Mouse (Mus musculus) embryonic facial prominence, embryonic 11.5 days (tissue): ENCODE measurements around the gene Reg2. TPM values are rescaled to one million over a fixed set of nuclear protein-coding genes. Genes with fewer than 3 reads are reported as not detected.
"Not testable (repeated sequence)": the region's sequence is repeated elsewhere in the genome, so short reads cannot be mapped to it uniquely, and the experiment has no call there.

ENCODE experiments used
- ATAC-seq: fragments of 200-750 bp; cut with Nextera tagmentation; replicated peaks from 2 replicates; pipeline ENCODE4 v1.8.0; 2017; ENCODE audit warnings: low read depth; ENCODE audit not compliant: insufficient number of reproducible peaks, low FRiP score, low TSS enrichment
- DNase-seq: peaks from one replicate; pipeline ENCODE4 v3.0.0-alpha.2; 2015; ENCODE audit warnings: low spot score
- H3K27ac ChIP-seq: fragments of 300-500 bp; sonication (generic); replicated peaks from 2 replicates; pipeline ENCODE4 v1.5.1; 2014; ENCODE audit warnings: mild to moderate bottlenecking, low read depth, low read length, control low read depth
- H3K27me3 ChIP-seq: fragments of 300-500 bp; sonication (generic); 2 replicates; pipeline ENCODE4 v1.6.1; 2014; ENCODE audit warnings: mild to moderate bottlenecking, low read length, moderate library complexity, mixed read lengths; ENCODE audit not compliant: control insufficient read depth, insufficient read depth
- H3K36me3 ChIP-seq: fragments of 300-500 bp; sonication (generic); replicated peaks from 2 replicates; pipeline ENCODE4 v1.6.1; 2014; ENCODE audit warnings: low read depth, mild to moderate bottlenecking, low read length, moderate library complexity, mixed read lengths; ENCODE audit not compliant: control insufficient read depth, insufficient read depth
- H3K4me1 ChIP-seq: fragments of 300-500 bp; sonication (generic); 2 replicates; pipeline ENCODE4 v1.6.1; 2014; ENCODE audit warnings: low read length, mixed read lengths; ENCODE audit not compliant: control insufficient read depth, insufficient read depth
- H3K4me2 ChIP-seq: fragments of 300-500 bp; sonication (generic); 2 replicates; pipeline ENCODE4 v1.6.1; 2014; ENCODE audit warnings: low read depth, mild to moderate bottlenecking, control low read depth, low read length, moderate library complexity
- H3K4me3 ChIP-seq: fragments of 300-500 bp; sonication (generic); 2 replicates; pipeline ENCODE4 v1.5.1; 2014; ENCODE audit warnings: low read depth, low read length, control low read depth
- H3K9ac ChIP-seq: fragments of 300-500 bp; sonication (generic); replicated peaks from 2 replicates; pipeline ENCODE4 v1.6.1; 2014; ENCODE audit warnings: mild to moderate bottlenecking, control low read depth, low read length
- H3K9me3 ChIP-seq: fragments of 300-500 bp; sonication (generic); replicated peaks from 2 replicates; pipeline ENCODE4 v1.6.1; 2016; ENCODE audit warnings: mild to moderate bottlenecking, low read length, inconsistent platforms, mixed read lengths; ENCODE audit not compliant: control insufficient read depth
- WGBS: fragments of 180-500 bp; shearing (Covaris S2); extraction: QIAGEN DNeasy Blood & Tissue Kit; methylation state at CpG from one replicate; pipeline ENCODE4 v1.1.7; 2014; 5-methylcytosine and 5-hydroxymethylcytosine counted together
- polyA plus RNA-seq: library from polyadenylated mRNA; unstranded; fragments of >200 nt; fragmentation: Nextera tagmentation; extraction: Ambion mirVana; gene quantifications from 2 replicates; pipeline ENCODE4 v1.2.1, GENCODE M21; 2014

The Reg2 gene
- not detected in 2 replicates for polyA plus RNA-seq

DNA sequence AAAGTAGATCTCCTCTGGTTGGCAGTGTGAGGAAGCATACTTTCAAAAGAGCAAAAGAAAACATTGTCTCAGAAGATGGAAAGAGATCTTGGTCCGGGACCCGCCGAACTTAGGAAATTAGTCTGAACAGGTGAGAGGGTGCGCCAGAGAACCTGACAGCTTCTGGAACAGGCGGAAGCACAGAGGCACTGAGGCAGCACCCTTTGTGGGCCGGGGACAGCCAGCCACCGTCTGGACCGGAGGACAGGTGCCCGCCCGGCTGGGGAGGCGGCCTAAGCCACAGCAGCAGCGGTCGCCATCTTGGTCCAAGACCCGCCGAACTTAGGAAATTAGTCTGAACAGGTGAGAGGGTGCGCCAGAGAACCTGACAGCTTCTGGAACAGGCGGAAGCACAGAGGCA is at the start of gene Reg2:
TSS of gene Reg2 (plus strand) at position 301 of the 400 bp plus-strand sequence.
- DNase-seq, H3K27ac ChIP-seq, H3K27me3 ChIP-seq, H3K4me3 ChIP-seq, H3K4me2 ChIP-seq, ATAC-seq, H3K36me3 ChIP-seq, H3K9me3 ChIP-seq, H3K4me1 ChIP-seq, H3K9ac ChIP-seq: not testable (repeated sequence)
- WGBS = 93% methylated on average over 4 of the region's 17 CpGs

GRCm38 (mm10) chr6:78361971-78362563 is 33.4 kb upstream of the Reg2 start:
- Histone ChIP-seq H3K27me3 (no peaks in the 10 kb centered on the region), H3K27ac (no peak overlapping the region), H3K4me2 (no peak overlapping the region), H3K4me1 (no peaks in the 10 kb centered on the region), H3K9ac (no peak overlapping the region), H3K4me3 (no peak overlapping the region), H3K9me3 (no peaks in the 10 kb centered on the region), H3K36me3 (no peaks in the 10 kb centered on the region)
- DNase-seq (no peak), ATAC-seq (no peak)
- 68% methylated on average over 2 of the region's 2 CpGs for WGBS

- Histone ChIP-seq H3K4me3 (no peak within 1 kb of the TSS), H3K36me3 (no peaks in the 10 kb centered on the region), H3K9me3 (no peaks in the 10 kb centered on the region), H3K27ac (no peak within 1 kb of the TSS), H3K9ac (no peak within 1 kb of the TSS), H3K27me3 (no peaks in the 10 kb centered on the region), H3K4me2 (no peak within 1 kb of the TSS), H3K4me1 (no peaks in the 10 kb centered on the region)
- ATAC-seq = no peak
- WGBS = 87% methylated on average over 2 of the region's 2 CpGs
- no peak for DNase-seq
Measured at GRCm38 (mm10) chr6:78370357-78370756, 25.1 kb upstream of the Reg2 start, which contains the start of gene Reg3b. TSS of gene Reg3b (plus strand) at chr6:78370657.

GRCm38 (mm10) chr6:78378765-78379164 is 16.7 kb upstream of the Reg2 start, which contains the start of gene Reg3d:
TSS of gene Reg3d (minus strand) at chr6:78378865.
- no peaks in the 10 kb centered on the region for H3K36me3 ChIP-seq
- no peak within 1 kb of the TSS for H3K27ac ChIP-seq
- 67% methylated on average over 2 of the region's 2 CpGs for WGBS
- DNase-seq = no peak
- H3K9me3 ChIP-seq = no peaks in the 10 kb centered on the region
- H3K4me2 ChIP-seq = no peak within 1 kb of the TSS
- no peak for ATAC-seq
- no peaks in the 10 kb centered on the region for H3K27me3 ChIP-seq
- no peak within 1 kb of the TSS for H3K9ac ChIP-seq
- no peaks in the 10 kb centered on the region for H3K4me1 ChIP-seq
- H3K4me3 ChIP-seq = no peak within 1 kb of the TSS

DNA sequence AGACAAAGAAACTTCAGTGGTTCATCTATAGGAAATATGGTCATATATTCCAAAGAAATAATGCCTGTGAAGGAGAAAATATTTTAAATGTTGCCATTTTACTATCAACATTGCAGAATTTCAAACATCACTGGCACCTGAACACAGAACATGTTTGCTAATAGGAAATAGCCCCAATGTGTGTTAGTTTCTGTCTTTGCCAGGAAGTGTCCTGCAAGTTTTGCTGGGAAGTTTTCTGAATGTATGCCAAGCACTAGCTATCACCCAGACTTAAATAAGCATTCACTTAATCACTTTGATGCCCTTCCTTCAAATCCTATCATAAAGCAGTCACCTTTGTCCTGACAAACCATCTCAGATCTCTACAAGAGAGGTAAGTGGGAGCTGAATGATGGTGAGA is 15.0 kb upstream of the Reg2 start, which contains the start of gene Reg3a:
TSS of gene Reg3a (plus strand) at position 301 of the 400 bp plus-strand sequence.
- no peaks in the 10 kb centered on the region for H3K36me3 ChIP-seq
- H3K4me2 ChIP-seq = no peak within 1 kb of the TSS
- no peaks in the 10 kb centered on the region for H3K27me3 ChIP-seq
- H3K9ac ChIP-seq = no peak within 1 kb of the TSS
- ATAC-seq = no peak
- no peaks in the 10 kb centered on the region for H3K4me1 ChIP-seq
- no peaks in the 10 kb centered on the region for H3K9me3 ChIP-seq
- H3K27ac ChIP-seq = no peak within 1 kb of the TSS
- no peak for DNase-seq
- no peak within 1 kb of the TSS for H3K4me3 ChIP-seq

GRCm38 (mm10) chr6:78385609-78386008 is 9.8 kb upstream of the Reg2 start:
- H3K4me1 ChIP-seq = no peaks in the 10 kb centered on the region
- no peaks in the 10 kb centered on the region for H3K36me3 ChIP-seq
- no peaks in the 10 kb centered on the region for H3K9me3 ChIP-seq
- H3K4me2 ChIP-seq = no peak overlapping the region
- ATAC-seq = no peak
- DNase-seq = no peak
- no peak overlapping the region for H3K4me3 ChIP-seq
- no peak overlapping the region for H3K9ac ChIP-seq
- H3K27ac ChIP-seq = no peak overlapping the region
- WGBS = 84% methylated on average over 3 of the region's 3 CpGs
- no peaks in the 10 kb centered on the region for H3K27me3 ChIP-seq

DNA sequence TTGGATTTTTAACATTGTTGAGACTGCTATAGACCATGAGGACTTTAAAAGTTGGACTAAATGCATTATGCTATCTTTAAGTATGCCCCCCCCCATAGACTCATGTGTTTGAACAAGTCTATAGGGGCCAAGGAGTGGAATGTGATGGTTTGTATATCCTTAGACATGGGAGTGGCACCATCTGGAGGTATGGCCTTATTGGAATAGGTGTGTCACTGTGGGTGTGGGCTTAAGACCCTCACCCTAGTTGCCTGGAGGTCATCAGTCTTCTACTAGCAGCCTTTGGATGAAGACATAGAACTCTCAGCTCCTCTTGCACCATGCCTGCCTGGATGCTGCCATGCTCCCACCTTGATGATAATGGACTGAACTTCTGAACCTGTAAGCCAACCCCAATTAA is 27.0 kb downstream of the Reg2 start, which contains the start of gene Reg1:
TSS of gene Reg1 (plus strand) at position 301 of the 400 bp plus-strand sequence.
- not testable (repeated sequence) for ATAC-seq, DNase-seq, H3K9ac ChIP-seq

DNA sequence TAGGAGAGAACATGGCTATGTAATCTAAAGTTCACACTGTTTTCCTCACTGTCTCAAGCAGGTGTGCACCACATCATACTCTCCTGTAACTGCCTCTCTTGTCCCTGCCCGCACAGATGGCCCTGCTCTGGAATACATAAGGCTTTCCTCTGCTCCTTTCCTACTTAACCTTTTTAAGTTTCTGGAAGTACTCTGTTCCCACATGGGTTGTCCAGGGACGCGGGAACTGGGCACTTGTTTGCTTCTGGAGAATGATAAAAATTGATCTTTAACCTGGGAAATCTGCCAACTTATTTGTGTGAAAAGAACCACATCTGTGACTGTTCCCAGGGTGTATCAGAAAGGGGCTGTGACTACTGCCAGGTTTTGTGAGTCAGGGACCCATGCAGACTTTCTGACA is 30.1 kb downstream of the Reg2 start:
- no peak for ATAC-seq
- H3K27ac ChIP-seq = no peak overlapping the region
- WGBS = 93% methylated on average over 3 of the region's 3 CpGs

More for the DNA sequence above, 27.0 kb downstream of the Reg2 start, which contains the start of gene Reg1:
- H3K27me3 ChIP-seq, H3K4me3 ChIP-seq, H3K27ac ChIP-seq, H3K9me3 ChIP-seq, H3K4me1 ChIP-seq, H3K36me3 ChIP-seq, H3K4me2 ChIP-seq: not testable (repeated sequence)

More for the DNA sequence above, 30.1 kb downstream of the Reg2 start:
- Histone ChIP-seq H3K4me1 (no peaks in the 10 kb centered on the region), H3K36me3 (no peaks in the 10 kb centered on the region), H3K4me2 (no peak overlapping the region), H3K27me3 (no peaks in the 10 kb centered on the region), H3K9ac (no peak overlapping the region), H3K4me3 (no peak overlapping the region), H3K9me3 (no peaks in the 10 kb centered on the region)
- no peak for DNase-seq
